Mouse (Mus musculus): Measurements from ENCODE around the gene Ammecr1.

The Ammecr1 gene

GRCm38 (mm10) chrX:142917394-142917793, 49.1 kb downstream of the Ammecr1 start:
- ATAC-seq (ENCODE audit: insufficient number of reproducible peaks, low FRiP score, low TSS enrichment), result no peak

GRCm38 (mm10) chrX:142916719-142917118, 49.8 kb downstream of the Ammecr1 start:
- ATAC-seq (ENCODE audit: insufficient number of reproducible peaks, low FRiP score, low TSS enrichment), result no peak

- no peak for ATAC-seq (ENCODE audit: insufficient number of reproducible peaks, low FRiP score, low TSS enrichment)
These were observed 52.3 kb downstream of the Ammecr1 start for GRCm38 (mm10) chrX:142914208-142914607.

GRCm38 (mm10) chrX:142903854-142904253, 62.7 kb downstream of the Ammecr1 start:
- no peak for ATAC-seq (ENCODE audit: insufficient number of reproducible peaks, low FRiP score, low TSS enrichment)

GRCm38 (mm10) chrX:142902599-142902998, 63.9 kb downstream of the Ammecr1 start:
- no peak for ATAC-seq (ENCODE audit: insufficient number of reproducible peaks, low FRiP score, low TSS enrichment)

- ATAC-seq (ENCODE audit: insufficient number of reproducible peaks, low FRiP score, low TSS enrichment), result no peak
These were observed 64.6 kb downstream of the Ammecr1 start for GRCm38 (mm10) chrX:142901915-142902314.

GRCm38 (mm10) chrX:142898295-142898887, 68.1 kb downstream of the Ammecr1 start:
- ATAC-seq (ENCODE audit: insufficient number of reproducible peaks, low FRiP score, low TSS enrichment), result no peak

- ATAC-seq (ENCODE audit: insufficient number of reproducible peaks, low FRiP score, low TSS enrichment), result no peak
These were observed 69.0 kb downstream of the Ammecr1 start for GRCm38 (mm10) chrX:142897477-142898000.

- ATAC-seq (ENCODE audit: insufficient number of reproducible peaks, low FRiP score, low TSS enrichment), result no peak
These were observed 71.2 kb downstream of the Ammecr1 start for GRCm38 (mm10) chrX:142895316-142895715.

- ATAC-seq (ENCODE audit: insufficient number of reproducible peaks, low FRiP score, low TSS enrichment), result no peak
These were observed 80.6 kb downstream of the Ammecr1 start for GRCm38 (mm10) chrX:142885962-142886361.

GRCm38 (mm10) chrX:142883593-142883992, 82.9 kb downstream of the Ammecr1 start:
- ATAC-seq (ENCODE audit: insufficient number of reproducible peaks, low FRiP score, low TSS enrichment), result no peak

GRCm38 (mm10) chrX:142882255-142882654, 84.3 kb downstream of the Ammecr1 start:
- no peak for ATAC-seq (ENCODE audit: insufficient number of reproducible peaks, low FRiP score, low TSS enrichment)

GRCm38 (mm10) chrX:142869844-142870243, 96.7 kb downstream of the Ammecr1 start:
- no peak for ATAC-seq (ENCODE audit: insufficient number of reproducible peaks, low FRiP score, low TSS enrichment)

GRCm38 (mm10) chrX:142848032-142848431, 118.5 kb downstream of the Ammecr1 start:
- no peak for ATAC-seq (ENCODE audit: insufficient number of reproducible peaks, low FRiP score, low TSS enrichment)

- ATAC-seq (ENCODE audit: insufficient number of reproducible peaks, low FRiP score, low TSS enrichment), result no peak
These were observed 120.3 kb downstream of the Ammecr1 start for GRCm38 (mm10) chrX:142846266-142846665.

GRCm38 (mm10) chrX:142841916-142842315, 124.6 kb downstream of the Ammecr1 start:
- no peak for ATAC-seq (ENCODE audit: insufficient number of reproducible peaks, low FRiP score, low TSS enrichment)

GRCm38 (mm10) chrX:142839411-142839810, 127.1 kb downstream of the Ammecr1 start:
- ATAC-seq (ENCODE audit: insufficient number of reproducible peaks, low FRiP score, low TSS enrichment), result no peak

- no peak for ATAC-seq (ENCODE audit: insufficient number of reproducible peaks, low FRiP score, low TSS enrichment)
These were observed 127.7 kb downstream of the Ammecr1 start for GRCm38 (mm10) chrX:142838841-142839240.

GRCm38 (mm10) chrX:142837316-142837715, 129.2 kb downstream of the Ammecr1 start:
- ATAC-seq (ENCODE audit: insufficient number of reproducible peaks, low FRiP score, low TSS enrichment), result peak; percentile 50; the same call in 1 of the 2 replicates

GRCm38 (mm10) chrX:142836399-142836798, 130.1 kb downstream of the Ammecr1 start:
- ATAC-seq (ENCODE audit: insufficient number of reproducible peaks, low FRiP score, low TSS enrichment), result no peak

- ATAC-seq (ENCODE audit: insufficient number of reproducible peaks, low FRiP score, low TSS enrichment), result no peak
These were observed 131.7 kb downstream of the Ammecr1 start for GRCm38 (mm10) chrX:142834807-142835206.

- no peak for ATAC-seq (ENCODE audit: insufficient number of reproducible peaks, low FRiP score, low TSS enrichment)
These were observed 133.2 kb downstream of the Ammecr1 start for GRCm38 (mm10) chrX:142833164-142833796.

All from cerebellum, adult (tissue).